Comparison of ENCODE assay signal across 28 mouse cellular contexts in the genomic region with DNA sequence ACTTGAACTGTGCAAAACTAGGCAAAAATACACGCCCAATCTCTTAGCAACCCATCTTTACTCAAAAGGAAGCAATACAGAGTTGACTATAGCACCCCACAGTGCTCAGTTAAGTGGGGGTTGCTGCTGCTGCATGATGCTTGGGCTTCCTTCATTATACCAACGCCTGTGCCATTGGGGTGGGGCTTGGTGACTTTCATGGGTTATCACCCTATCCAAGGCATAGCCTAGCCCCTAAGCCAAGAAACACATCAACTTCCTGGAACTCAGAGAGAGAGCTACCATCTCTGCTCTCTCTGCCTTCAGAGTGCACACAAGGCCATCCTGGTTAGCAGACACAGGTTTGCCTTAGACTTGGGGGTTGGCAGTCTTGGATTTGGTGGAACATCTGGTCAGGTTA.
DNase-seq lines count a peak whose midpoint lies in the region; ATAC-seq and TF ChIP-seq lines count a peak whose summit lies in the region.
"Had no signal": no experiment of that assay in that cellular context is flagged by ENCODE, and none has a peak within 500 bp of the region (broad histone marks: within the 10 kb centered on the region; RNA-seq: fewer than 3 reads in every experiment).

No protein-coding gene starts in this region.

- H3K27ac ChIP-seq in MEL (ENCODE audit: control insufficient read depth, low read depth, low read length), result peak overlapping the region; percentile 31; the same call in 1 of the 2 replicates
- peak overlapping the region; percentile 86 for H3K27ac ChIP-seq in liver, embryonic 13.5 days
- H3K27ac ChIP-seq: embryonic facial prominence, embryonic 13.5 days; heart, embryonic 13.5 days; hindbrain, embryonic 14.5 days; stomach, postnatal 0 days had no signal

- H3K4me3 ChIP-seq in MEL (ENCODE audit: control insufficient read depth in 1 of 2, insufficient read depth in 1 of 2, low read depth in 2 of 2, low read length in 2 of 2), result no peak overlapping the region
- no peak overlapping the region for H3K4me3 ChIP-seq in liver, embryonic 13.5 days (replicated peaks)
- H3K4me3 ChIP-seq: embryonic facial prominence, embryonic 13.5 days; erythroblast, embryonic 14.5 days; heart, embryonic 13.5 days had no signal

- no peak for TF ChIP-seq POLR2A in MEL (IDR thresholded peaks at IDR 0.05; ENCODE audit: control insufficient read depth in 1 of 2, insufficient read depth in 1 of 2, low read depth in 1 of 2, low read length in 2 of 2, poor library complexity in 1 of 2)

- peaks cover 33% of the 10 kb centered on the region for H3K79me2 ChIP-seq in MEL (ENCODE audit: control insufficient read depth, insufficient read depth, low read length, poor library complexity)

- H3K9ac ChIP-seq in MEL (ENCODE audit: control insufficient read depth, low read depth, low read length, poor library complexity, severe bottlenecking), result no peak overlapping the region
- peak overlapping the region; percentile 31 for H3K9ac ChIP-seq in liver, embryonic 13.5 days
- H3K9ac ChIP-seq: embryonic facial prominence, embryonic 13.5 days; forebrain, postnatal 0 days; heart, embryonic 13.5 days; hindbrain, embryonic 14.5 days had no signal

- TF ChIP-seq EP300 in MEL (IDR thresholded peaks at IDR 0.05; ENCODE audit: low read depth in 1 of 2, low read length in 2 of 2), result no peak

- H3K4me1 ChIP-seq in MEL (ENCODE audit: control insufficient read depth in 1 of 2, insufficient read depth in 2 of 2, low read length in 2 of 2), result peaks cover 24 to 43% of the 10 kb centered on the region in 2 experiments
- H3K4me1 ChIP-seq in liver, embryonic 13.5 days (replicated peaks), result peaks cover 82% of the 10 kb centered on the region

- H3K27me3 ChIP-seq in MEL (ENCODE audit: control insufficient read depth in 1 of 2, insufficient read depth in 2 of 2, low read length in 2 of 2), result no peaks in the 10 kb centered on the region
- H3K27me3 ChIP-seq in liver, embryonic 13.5 days, result no peaks in the 10 kb centered on the region
- H3K27me3 ChIP-seq: CH12.LX; embryonic facial prominence, embryonic 13.5 days; heart, embryonic 13.5 days had no signal

- H3K9me3 ChIP-seq in MEL (replicated peaks; ENCODE audit: insufficient read depth, low read length), result no peaks in the 10 kb centered on the region
- no peaks in the 10 kb centered on the region for H3K9me3 ChIP-seq in liver, embryonic 13.5 days (replicated peaks)
- H3K9me3 ChIP-seq: embryonic facial prominence, embryonic 13.5 days; heart, embryonic 13.5 days had no signal

- peak; percentile 77 for DNase-seq in MEL (ENCODE audit: low read depth, low spot score)
- DNase-seq in liver, embryonic 13.5 days, result peak; percentile 59
- no peak for DNase-seq in layer of hippocampus, adult 9-10 months (ENCODE audit: low spot score)
- DNase-seq in Muller cell, postnatal 12 days (ENCODE audit: inconsistent ontology term), result no peak
- DNase-seq in lung, postnatal 10 days, result no peak
- DNase-seq: cerebellum, adult 11-12 months; cerebellum, adult 9-11 months; forebrain, postnatal 0 days; gastrocnemius, postnatal 14 days; heart, postnatal 10 days; kidney, adult 9 months; kidney, postnatal 10 days; right cerebral cortex, adult 18-20 months; spleen, adult 18-20 months; thymus, adult 18-20 months; thymus, postnatal 36 days had no signal

- peaks cover 9 to 47% of the 10 kb centered on the region in 2 experiments for H3K36me3 ChIP-seq in MEL (ENCODE audit: control insufficient read depth in 1 of 2, insufficient read depth in 2 of 2, low read length in 2 of 2)
- peaks cover 22% of the 10 kb centered on the region for H3K36me3 ChIP-seq in liver, embryonic 13.5 days

- no peak for TF ChIP-seq CTCF in MEL (IDR thresholded peaks at IDR 0.05 in 2 of 3, conservative IDR thresholded peaks at IDR 0.05 in 1 of 3; ENCODE audit: control insufficient read depth in 1 of 3, insufficient read depth in 1 of 3, low read depth in 2 of 3, low read length in 3 of 3, poor library complexity in 1 of 3, severe bottlenecking in 1 of 3)

- 31% methylated on average over 2 of the region's 2 CpGs for WGBS in liver, embryonic 13.5 days (ENCODE audit: insufficient replicate concordance)

- H3K4me2 ChIP-seq in liver, embryonic 13.5 days, result peak overlapping the region; percentile 45
- H3K4me2 ChIP-seq: embryonic facial prominence, embryonic 13.5 days; heart, embryonic 13.5 days; hindbrain, embryonic 14.5 days; midbrain, embryonic 11.5 days had no signal

- no peak; the same call in 1 of the 2 replicates for TF ChIP-seq RAD21 in MEL (IDR thresholded peaks at IDR 0.05; ENCODE audit: low read depth, low read length)

- ATAC-seq in common myeloid progenitor, adult 5-6 weeks (replicated peaks; ENCODE audit: low read depth, poor library complexity, severe bottlenecking), result peak; percentile 50
- ATAC-seq in liver, embryonic 13.5 days (ENCODE audit: low read depth), result peak; percentile 80
- peak; percentile 63 for ATAC-seq in megakaryocyte progenitor cell, adult 5-6 weeks (replicated peaks; ENCODE audit: poor library complexity)
- ATAC-seq: forebrain, postnatal 0 days; intestine, postnatal 0 days; lung, postnatal 0 days; midbrain, embryonic 16.5 days had no signal

TF ChIP-seq in MEL, 35 proteins besides CTCF, POLR2A, EP300 and RAD21:
- TF ChIP-seq SIN3A (IDR thresholded peaks at IDR 0.05; ENCODE audit: low read length), result peak; percentile 32; the same call in 1 of the 2 replicates
- TF ChIP-seq TAL1 (IDR thresholded peaks at IDR 0.05; ENCODE audit: low read length), result no peak
- no peak for TF ChIP-seq MEF2A (IDR thresholded peaks at IDR 0.05; ENCODE audit: extremely low read depth, insufficient replicate concordance, low read depth, low read length, poor library complexity, severe bottlenecking)
- no peak for TF ChIP-seq HCFC1 (IDR thresholded peaks at IDR 0.05; ENCODE audit: low read depth, low read length)
- TF ChIP-seq TBP (IDR thresholded peaks at IDR 0.05; ENCODE audit: low read depth, low read length), result no peak
- no peak for TF ChIP-seq ZNF384 (IDR thresholded peaks at IDR 0.05; ENCODE audit: low read depth, low read length)
- peak; percentile 43; the same call in 1 of the 2 replicates for TF ChIP-seq ELF1 (IDR thresholded peaks at IDR 0.05; ENCODE audit: low read depth, low read length)
- TF ChIP-seq MAX (IDR thresholded peaks at IDR 0.05; ENCODE audit: low read length), result 0 out of 2 replicates have a peak, but pooled peaks have one; percentile 25
- TF ChIP-seq GABPA (IDR thresholded peaks at IDR 0.05; ENCODE audit: low read depth, low read length), result no peak
- TF ChIP-seq MYC (IDR thresholded peaks at IDR 0.05; ENCODE audit: low read depth, low read length), result no peak
- no peak for TF ChIP-seq GATA1 (IDR thresholded peaks at IDR 0.05; ENCODE audit: low read depth, low read length)
- no peak for TF ChIP-seq BHLHE40 (IDR thresholded peaks at IDR 0.05; ENCODE audit: borderline replicate concordance, low read depth, low read length)
- no peak for TF ChIP-seq SMC3 (IDR thresholded peaks at IDR 0.05; ENCODE audit: low read depth, low read length)
- TF ChIP-seq UBTF (IDR thresholded peaks at IDR 0.05; ENCODE audit: borderline replicate concordance, insufficient read depth, low read depth, low read length), result no peak
TF ChIP-seq in MEL: peak in this region for 3.

Comparison
In these comparisons a context has a peak if more than half of its experiments do, and no peak if none do; other contexts are left out.
1. DNase-seq: peak in MEL (single experiment) and liver, embryonic 13.5 days (single experiment); none in layer of hippocampus, adult 9-10 months (single experiment), Muller cell, postnatal 12 days (single experiment) and lung, postnatal 10 days (single experiment).
2. Peak in every context shown above with its lines, with median percentiles within 50 percentile points of each other: ATAC-seq.